Mouse (Mus musculus): Measurements from ENCODE around the gene Pnmt. TPM values are rescaled to one million over a fixed set of nuclear protein-coding genes. Genes with fewer than 3 reads are reported as not detected.

Gene Pnmt
- polyA plus RNA-seq, 1 experiment from 2014 or later, result 4.8 TPM

GRCm38 (mm10) chr11:98426592-98426991, 40.3 kb downstream of the Pnmt start:
- WGBS (ENCODE audit: insufficient replicate concordance), result 87% methylated on average over 7 of the region's 7 CpGs
- no peak overlapping the region for H3K4me2 ChIP-seq
- no peak overlapping the region for H3K27ac ChIP-seq (ENCODE audit: low read depth, low read length)
- no peak overlapping the region for H3K4me3 ChIP-seq (ENCODE audit: low read depth, low read length)
- no peaks in the 10 kb centered on the region for H3K27me3 ChIP-seq (ENCODE audit: control insufficient read depth, insufficient read depth, low read length)
- H3K36me3 ChIP-seq (ENCODE audit: control insufficient read depth, insufficient read depth, low read length), result peaks cover 54% of the 10 kb centered on the region
- H3K9me3 ChIP-seq (replicated peaks; ENCODE audit: control insufficient read depth, low read length), result no peaks in the 10 kb centered on the region
- no peaks in the 10 kb centered on the region for H3K4me1 ChIP-seq (ENCODE audit: control insufficient read depth, insufficient read depth, low read length)
- H3K9ac ChIP-seq (ENCODE audit: low read depth, low read length), result no peak overlapping the region
- no peak for ATAC-seq (replicated peaks; ENCODE audit: insufficient number of reproducible peaks, low FRiP score, low TSS enrichment)

- Histone ChIP-seq H3K9ac (ENCODE audit: low read depth, low read length) (no peak overlapping the region), H3K4me3 (ENCODE audit: low read depth, low read length) (no peak overlapping the region), H3K4me1 (ENCODE audit: control insufficient read depth, insufficient read depth, low read length) (no peaks in the 10 kb centered on the region), H3K27me3 (ENCODE audit: control insufficient read depth, insufficient read depth, low read length) (no peaks in the 10 kb centered on the region), H3K4me2 (no peak overlapping the region), H3K36me3 (ENCODE audit: control insufficient read depth, insufficient read depth, low read length) (peaks cover 54% of the 10 kb centered on the region), H3K9me3 (replicated peaks; ENCODE audit: control insufficient read depth, low read length) (no peaks in the 10 kb centered on the region), H3K27ac (ENCODE audit: low read depth, low read length) (no peak overlapping the region)
- WGBS (ENCODE audit: insufficient replicate concordance), result 84% methylated on average over 5 of the region's 5 CpGs
- ATAC-seq (replicated peaks; ENCODE audit: insufficient number of reproducible peaks, low FRiP score, low TSS enrichment), result no peak
These were observed 42.2 kb downstream of the Pnmt start for GRCm38 (mm10) chr11:98428436-98428835.

- peaks cover 58% of the 10 kb centered on the region for H3K36me3 ChIP-seq (ENCODE audit: control insufficient read depth, insufficient read depth, low read length)
- WGBS (ENCODE audit: insufficient replicate concordance), result 71% methylated on average over 9 of the region's 9 CpGs
These were observed 45.7 kb downstream of the Pnmt start for GRCm38 (mm10) chr11:98431743-98432502.

GRCm38 (mm10) chr11:98435723-98436122, 49.5 kb downstream of the Pnmt start:
- no peak overlapping the region for H3K9ac ChIP-seq (ENCODE audit: low read depth, low read length)
- H3K27me3 ChIP-seq (ENCODE audit: control insufficient read depth, insufficient read depth, low read length), result no peaks in the 10 kb centered on the region
- H3K4me3 ChIP-seq (ENCODE audit: low read depth, low read length), result no peak overlapping the region
- H3K4me2 ChIP-seq, result no peak overlapping the region
- no peaks in the 10 kb centered on the region for H3K9me3 ChIP-seq (replicated peaks; ENCODE audit: control insufficient read depth, low read length)
- no peak overlapping the region for H3K27ac ChIP-seq (ENCODE audit: low read depth, low read length)
- H3K4me1 ChIP-seq (ENCODE audit: control insufficient read depth, insufficient read depth, low read length), result no peaks in the 10 kb centered on the region; the same call in 1 of the 2 replicates
- H3K36me3 ChIP-seq (ENCODE audit: control insufficient read depth, insufficient read depth, low read length), result peaks cover 29% of the 10 kb centered on the region
- 88% methylated on average over 9 of the region's 9 CpGs for WGBS (ENCODE audit: insufficient replicate concordance)
- ATAC-seq (replicated peaks; ENCODE audit: insufficient number of reproducible peaks, low FRiP score, low TSS enrichment), result no peak

More at GRCm38 (mm10) chr11:98431743-98432502, 45.7 kb downstream of the Pnmt start:
- ATAC-seq (replicated peaks; ENCODE audit: insufficient number of reproducible peaks, low FRiP score, low TSS enrichment), result no peak
- Histone ChIP-seq H3K9ac (ENCODE audit: low read depth, low read length) (no peak overlapping the region), H3K4me3 (ENCODE audit: low read depth, low read length) (no peak overlapping the region), H3K4me1 (ENCODE audit: control insufficient read depth, insufficient read depth, low read length) (no peaks in the 10 kb centered on the region), H3K27me3 (ENCODE audit: control insufficient read depth, insufficient read depth, low read length) (no peaks in the 10 kb centered on the region), H3K27ac (ENCODE audit: low read depth, low read length) (no peak overlapping the region), H3K9me3 (replicated peaks; ENCODE audit: control insufficient read depth, low read length) (no peaks in the 10 kb centered on the region), H3K4me2 (no peak overlapping the region)

- no peak overlapping the region for H3K4me3 ChIP-seq (ENCODE audit: low read depth, low read length)
- no peak for ATAC-seq (replicated peaks; ENCODE audit: insufficient number of reproducible peaks, low FRiP score, low TSS enrichment)
- H3K27me3 ChIP-seq (ENCODE audit: control insufficient read depth, insufficient read depth, low read length), result no peaks in the 10 kb centered on the region
- no peak overlapping the region for H3K9ac ChIP-seq (ENCODE audit: low read depth, low read length)
- no peaks in the 10 kb centered on the region; the same call in 1 of the 2 replicates for H3K4me1 ChIP-seq (ENCODE audit: control insufficient read depth, insufficient read depth, low read length)
- no peaks in the 10 kb centered on the region for H3K9me3 ChIP-seq (replicated peaks; ENCODE audit: control insufficient read depth, low read length)
- H3K36me3 ChIP-seq (ENCODE audit: control insufficient read depth, insufficient read depth, low read length), result peaks cover 22% of the 10 kb centered on the region
- 80% methylated on average over 6 of the region's 6 CpGs for WGBS (ENCODE audit: insufficient replicate concordance)
- H3K27ac ChIP-seq (ENCODE audit: low read depth, low read length), result no peak overlapping the region
- H3K4me2 ChIP-seq, result no peak overlapping the region
These were observed 51.2 kb downstream of the Pnmt start for GRCm38 (mm10) chr11:98437441-98437840.

Other genes starting within 250 kb of the Pnmt start
- 12.9 and 15.5 TPM in 2 replicates for gene Fbxl20, start 236.0 kb upstream of the Pnmt start, polyA plus RNA-seq (2014; fragmentation: Nextera tagmentation; extraction: Ambion mirVana)
- gene Med1, start 193.2 kb upstream of the Pnmt start, polyA plus RNA-seq (2014; fragmentation: Nextera tagmentation; extraction: Ambion mirVana), result 40.7 and 46.9 TPM in 2 replicates
- 8.3 and 11.4 TPM in 2 replicates for gene Cdk12, start 183.4 kb upstream of the Pnmt start, polyA plus RNA-seq (2014; fragmentation: Nextera tagmentation; extraction: Ambion mirVana)
- gene Neurod2, start 56.8 kb upstream of the Pnmt start, polyA plus RNA-seq (2014; fragmentation: Nextera tagmentation; extraction: Ambion mirVana), result 0.07 and 0.13 TPM in 2 replicates
- 13.6 and 15.3 TPM in 2 replicates for gene Ppp1r1b, start 38.0 kb upstream of the Pnmt start, polyA plus RNA-seq (2014; fragmentation: Nextera tagmentation; extraction: Ambion mirVana)
- 39.6 and 40.6 TPM in 2 replicates for gene Stard3, start 28.1 kb upstream of the Pnmt start, polyA plus RNA-seq (2014; fragmentation: Nextera tagmentation; extraction: Ambion mirVana)
- 149 and 151 TPM in 2 replicates for gene Tcap, start 2.6 kb upstream of the Pnmt start, polyA plus RNA-seq (2014; fragmentation: Nextera tagmentation; extraction: Ambion mirVana)
- gene Pgap3, start 14.0 kb downstream of the Pnmt start, polyA plus RNA-seq (2014; fragmentation: Nextera tagmentation; extraction: Ambion mirVana), result 10.6 and 13.7 TPM in 2 replicates
- gene Erbb2, start 26.0 kb downstream of the Pnmt start, polyA plus RNA-seq (2014; fragmentation: Nextera tagmentation; extraction: Ambion mirVana), result 48.0 and 56.4 TPM in 2 replicates
- gene Mien1, start 52.5 kb downstream of the Pnmt start, polyA plus RNA-seq (2014; fragmentation: Nextera tagmentation; extraction: Ambion mirVana), result 107 and 110 TPM in 2 replicates
- gene Grb7, start 59.9 kb downstream of the Pnmt start, polyA plus RNA-seq (2014; fragmentation: Nextera tagmentation; extraction: Ambion mirVana), result 0.63 and 2.0 TPM in 2 replicates
- gene Ikzf3, start 159.6 kb downstream of the Pnmt start, polyA plus RNA-seq (2014; fragmentation: Nextera tagmentation; extraction: Ambion mirVana), result 0.13 TPM in 1 of 2 replicates, not detected in the other
- 0.33 and 0.62 TPM in 2 replicates for gene Zpbp2, start 164.6 kb downstream of the Pnmt start, polyA plus RNA-seq (2014; fragmentation: Nextera tagmentation; extraction: Ambion mirVana)
- gene Ormdl3, start 200.9 kb downstream of the Pnmt start, polyA plus RNA-seq (2014; fragmentation: Nextera tagmentation; extraction: Ambion mirVana), result 9.6 and 15.0 TPM in 2 replicates
- not detected in 2 replicates for gene Lrrc3c, start 211.8 kb downstream of the Pnmt start, polyA plus RNA-seq (2014; fragmentation: Nextera tagmentation; extraction: Ambion mirVana)
- 0.34 and 0.44 TPM in 2 replicates for gene Gm12355, start 239.2 kb downstream of the Pnmt start, polyA plus RNA-seq (2014; fragmentation: Nextera tagmentation; extraction: Ambion mirVana)
- gene Gsdma3, start 239.9 kb downstream of the Pnmt start, polyA plus RNA-seq (2014; fragmentation: Nextera tagmentation; extraction: Ambion mirVana), result 0.14 TPM in 1 of 2 replicates, not detected in the other